Mouse (Mus musculus) bone marrow, adult 2 months (tissue): ENCODE data around the gene Pmfbp1. TPM values are rescaled to one million over a fixed set of nuclear protein-coding genes. Genes with fewer than 3 reads are reported as not detected.

Source experiments
- H3K27ac ChIP-seq: fragments of 200-500 bp; 2 replicates; pipeline ENCODE4 v1.5.1; 2012; ENCODE audit warnings: low read depth, mild to moderate bottlenecking, control low read depth, inconsistent platforms, low read length; ENCODE audit not compliant: control insufficient read depth, poor library complexity, insufficient read depth
- H3K4me1 ChIP-seq: fragments of 200-500 bp; 2 replicates; pipeline ENCODE4 v1.6.1; 2011; ENCODE audit warnings: low read length; ENCODE audit not compliant: control insufficient read depth, insufficient read depth
- H3K4me3 ChIP-seq: fragments of 200-500 bp; replicated peaks from 2 replicates; pipeline ENCODE3; 2011; ENCODE audit warnings: mild to moderate bottlenecking, low read depth, low read length, control low read depth; ENCODE audit not compliant: control insufficient read depth
- CTCF ChIP-seq: fragments of 200-500 bp; IDR thresholded peaks from 2 replicates; pipeline ENCODE4 v1.5.1; 2011; ENCODE audit warnings: low read length, control low read depth; ENCODE audit not compliant: control insufficient read depth, insufficient read depth
- POLR2A ChIP-seq: fragments of 200-500 bp; IDR thresholded peaks from 2 replicates; pipeline ENCODE4 v1.6.1; 2011; ENCODE audit warnings: low read depth, mild to moderate bottlenecking, control low read depth, low read length, borderline replicate concordance; ENCODE audit not compliant: control insufficient read depth
- WGBS: fragments of 180-500 bp; shearing (Covaris S2); methylation state at CpG from one replicate; pipeline ENCODE4 v1.1.7; 2018; 5-methylcytosine and 5-hydroxymethylcytosine counted together
- polyA plus RNA-seq: library from polyadenylated mRNA; stranded (reverse); fragments of >200 nt; gene quantifications from 2 replicates; pipeline ENCODE4 v1.2.4, GENCODE M21; 2011; ENCODE audit warnings: low replicate concordance; ENCODE audit not compliant: missing spikeins, insufficient read depth, insufficient read length

Pmfbp1 gene
- polyA plus RNA-seq, 1 experiment = not detected

DNA sequence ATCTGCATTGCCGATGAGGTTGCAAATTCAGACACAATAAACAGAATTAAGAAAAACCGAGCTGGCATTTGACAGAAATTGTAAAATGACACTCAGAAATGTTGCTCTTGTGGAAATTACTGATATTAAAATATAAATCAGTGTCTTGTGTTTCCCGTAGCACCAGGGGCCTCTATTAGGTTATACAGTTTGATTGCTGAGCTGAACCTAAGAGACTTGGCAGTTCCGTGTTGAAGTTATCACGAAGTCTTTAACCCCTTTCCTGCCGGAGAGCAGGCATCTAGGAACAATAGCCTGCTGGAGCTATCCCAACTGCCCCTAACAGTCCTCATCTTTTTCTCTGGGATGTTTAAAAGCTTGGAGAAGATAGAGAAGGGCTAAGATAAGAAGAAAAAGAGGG lies 8.3 kb upstream of the Pmfbp1 start:
- WGBS = 28% methylated on average over 6 of the region's 6 CpGs
- no peak overlapping the region for H3K27ac ChIP-seq
- no peaks in the 10 kb centered on the region for H3K4me1 ChIP-seq
- TF ChIP-seq POLR2A (no peak), CTCF (no peak)
- H3K4me3 ChIP-seq = no peak overlapping the region

GRCm38 (mm10) chr8:109492785-109493184 lies 1.0 kb upstream of the Pmfbp1 start:
- H3K27ac ChIP-seq = no peak overlapping the region
- WGBS = 86% methylated on average over 6 of the region's 6 CpGs
- H3K4me3 ChIP-seq = no peak overlapping the region
- TF ChIP-seq POLR2A = no peak
- no peak for TF ChIP-seq CTCF
- no peaks in the 10 kb centered on the region for H3K4me1 ChIP-seq

GRCm38 (mm10) chr8:109494601-109495000 lies 774 bp downstream of the Pmfbp1 start:
- 56% methylated on average over 2 of the region's 2 CpGs for WGBS
- TF ChIP-seq CTCF = no peak
- TF ChIP-seq POLR2A = no peak
- Histone ChIP-seq H3K27ac (no peak overlapping the region), H3K4me1 (no peaks in the 10 kb centered on the region), H3K4me3 (no peak overlapping the region)

DNA sequence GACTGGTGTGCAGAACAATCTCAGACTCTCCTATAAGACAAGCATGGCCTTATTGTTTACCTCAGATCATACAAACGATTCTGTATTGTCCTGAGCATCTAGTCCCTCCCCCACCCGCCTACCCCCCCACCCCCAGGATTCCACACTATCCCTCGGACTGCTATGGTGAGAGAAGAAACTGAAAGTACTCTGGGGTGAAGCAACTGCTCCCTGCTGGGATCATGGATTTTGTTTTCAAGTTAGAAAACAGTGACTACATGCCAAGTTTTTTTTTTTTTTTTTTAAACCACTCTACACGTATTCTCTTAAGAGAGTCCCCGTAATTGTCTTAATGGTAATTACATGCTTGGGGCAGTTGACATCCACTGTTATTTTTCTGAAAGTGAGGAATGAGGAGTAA lies 3.6 kb downstream of the Pmfbp1 start:
- no peak for TF ChIP-seq CTCF
- no peak for TF ChIP-seq POLR2A
- WGBS = 71% methylated on average over 5 of the region's 5 CpGs
- Histone ChIP-seq H3K4me1 (no peaks in the 10 kb centered on the region), H3K4me3 (no peak overlapping the region), H3K27ac (no peak overlapping the region)

GRCm38 (mm10) chr8:109499009-109499717 lies 5.3 kb downstream of the Pmfbp1 start:
- TF ChIP-seq POLR2A (no peak), CTCF (no peak)
- Histone ChIP-seq H3K4me3 (no peak overlapping the region), H3K4me1 (no peaks in the 10 kb centered on the region), H3K27ac (no peak overlapping the region)
- WGBS = 87% methylated on average over 16 of the region's 16 CpGs

DNA sequence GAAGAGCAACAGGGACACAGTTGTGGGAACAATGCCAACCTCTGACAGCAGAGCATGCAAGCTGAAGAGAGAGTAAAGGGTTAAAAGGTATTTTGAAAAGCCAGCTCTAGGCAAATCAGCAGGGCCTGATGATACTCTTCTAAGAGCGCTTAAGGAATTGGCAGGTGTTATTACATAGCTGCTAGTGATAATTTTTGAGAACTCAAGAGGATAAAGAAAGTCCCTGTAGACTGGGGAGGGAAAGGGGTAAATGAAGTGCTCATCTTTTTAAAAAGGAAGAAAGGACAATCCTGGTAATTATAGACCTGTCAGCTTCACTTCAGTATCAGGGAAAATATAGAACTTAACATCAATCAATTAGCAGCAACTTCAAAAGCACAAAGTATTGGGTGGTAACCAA lies 9.7 kb downstream of the Pmfbp1 start:
- 80% methylated on average over 1 of the region's 1 CpGs for WGBS
- Histone ChIP-seq H3K4me3 (no peak overlapping the region), H3K4me1 (no peaks in the 10 kb centered on the region), H3K27ac (no peak overlapping the region)
- no peak for TF ChIP-seq CTCF
- TF ChIP-seq POLR2A = no peak

- H3K4me1 ChIP-seq = no peaks in the 10 kb centered on the region
- no peak overlapping the region for H3K4me3 ChIP-seq
- 68% methylated on average over 5 of the region's 5 CpGs for WGBS
- no peak overlapping the region for H3K27ac ChIP-seq
- TF ChIP-seq CTCF = no peak
- no peak for TF ChIP-seq POLR2A
These were observed 11.7 kb downstream of the Pmfbp1 start for GRCm38 (mm10) chr8:109505560-109505959.

DNA sequence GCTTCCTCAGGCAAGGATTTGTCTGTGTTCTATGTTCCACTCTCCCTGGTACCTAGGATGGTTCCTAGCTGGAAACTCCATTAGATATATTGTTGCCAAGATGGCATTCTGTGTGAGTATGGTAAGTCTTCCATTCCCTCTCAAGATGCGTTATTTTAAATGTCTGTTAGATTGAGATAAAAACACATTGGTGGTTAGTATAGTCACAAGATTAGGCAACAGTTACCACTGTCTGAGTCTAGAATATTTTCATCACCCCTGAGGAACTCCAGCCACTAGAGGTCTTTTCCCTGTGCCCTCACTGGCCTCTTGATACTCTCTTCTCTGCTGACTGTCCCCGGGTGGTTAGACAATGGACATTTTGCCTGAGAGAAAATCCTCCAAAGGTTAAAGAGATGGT lies 30.2 kb downstream of the Pmfbp1 start:
- TF ChIP-seq POLR2A (no peak), CTCF (no peak)
- WGBS = 64% methylated on average over 2 of the region's 2 CpGs

GRCm38 (mm10) chr8:109535140-109535990 lies 41.5 kb downstream of the Pmfbp1 start:
- TF ChIP-seq POLR2A (no peak), CTCF (peak; percentile 39)
- Histone ChIP-seq H3K4me1 (no peaks in the 10 kb centered on the region), H3K4me3 (no peak overlapping the region), H3K27ac (no peak overlapping the region)
- WGBS = 84% methylated on average over 19 of the region's 19 CpGs

More for the DNA sequence above, 30.2 kb downstream of the Pmfbp1 start:
- no peak overlapping the region for H3K4me3 ChIP-seq
- H3K27ac ChIP-seq = no peak overlapping the region
- H3K4me1 ChIP-seq = no peaks in the 10 kb centered on the region
